Mouse (Mus musculus) E14TG2a.4 (cell line): ENCODE measurements around the gene Tff3.

ENCODE experiments used
- CTCF ChIP-seq: conservative IDR thresholded peaks from 2 replicates; pipeline ENCODE4 v1.5.1; 2014; ENCODE audit warnings: low read length
- NANOG ChIP-seq: IDR thresholded peaks from 2 replicates; pipeline ENCODE4 v1.6.1; 2014; ENCODE audit warnings: borderline replicate concordance, low read length, mixed read lengths

GRCm38 (mm10) chr17:31091023-31091735 lies 38.3 kb downstream of the Tff3 start:
- TF ChIP-seq CTCF, result no peak
- no peak for TF ChIP-seq NANOG
